Mouse (Mus musculus) E14TG2a.4 (cell line): ENCODE measurements around the gene Tango6.

Source experiments
- H3K27me3 ChIP-seq: 2 replicates; pipeline ENCODE4 v1.6.1; 2014; ENCODE audit warnings: low read length, control low read depth; ENCODE audit not compliant: insufficient read depth
- H3K36me3 ChIP-seq: 2 replicates; pipeline ENCODE4 v1.6.1; 2014; ENCODE audit warnings: low read length, control low read depth; ENCODE audit not compliant: insufficient read depth
- H3K4me1 ChIP-seq: replicated peaks from 2 replicates; pipeline ENCODE4 v1.6.1; 2014; ENCODE audit warnings: low read depth, low read length, control low read depth
- H3K4me3 ChIP-seq: replicated peaks from 2 replicates; pipeline ENCODE4 v1.5.1; 2014; ENCODE audit warnings: mild to moderate bottlenecking, low read length
- H3K9me3 ChIP-seq: 2 replicates; pipeline ENCODE4 v1.6.1; 2014; ENCODE audit warnings: low read length, control low read depth
- CTCF ChIP-seq: conservative IDR thresholded peaks from 2 replicates; pipeline ENCODE4 v1.5.1; 2014; ENCODE audit warnings: low read length
- NANOG ChIP-seq: IDR thresholded peaks from 2 replicates; pipeline ENCODE4 v1.6.1; 2014; ENCODE audit warnings: borderline replicate concordance, low read length, mixed read lengths
- POU5F1 ChIP-seq: IDR thresholded peaks from 2 replicates; pipeline ENCODE4 v1.6.1; 2014; ENCODE audit warnings: low read length, borderline replicate concordance

Gene Tango6

GRCm38 (mm10) chr8:106819581-106819980, 136.7 kb downstream of the Tango6 start:
- no peaks in the 10 kb centered on the region for H3K9me3 ChIP-seq
- H3K4me1 ChIP-seq = peaks cover 28% of the 10 kb centered on the region
- TF ChIP-seq POU5F1 = no peak
- no peak for TF ChIP-seq CTCF
- TF ChIP-seq NANOG = no peak
- peaks cover 43% of the 10 kb centered on the region for H3K36me3 ChIP-seq
- H3K27me3 ChIP-seq = no peaks in the 10 kb centered on the region
- H3K4me3 ChIP-seq = no peak overlapping the region

GRCm38 (mm10) chr8:106820553-106821515, 138.0 kb downstream of the Tango6 start:
- Histone ChIP-seq H3K27me3 (no peaks in the 10 kb centered on the region), H3K4me1 (peaks cover 28% of the 10 kb centered on the region), H3K36me3 (peaks cover 37% of the 10 kb centered on the region), H3K9me3 (no peaks in the 10 kb centered on the region), H3K4me3 (no peak overlapping the region)
- no peak for TF ChIP-seq CTCF
- no peak for TF ChIP-seq POU5F1
- TF ChIP-seq NANOG = no peak

- Histone ChIP-seq H3K4me3 (no peak overlapping the region), H3K27me3 (no peaks in the 10 kb centered on the region)
- TF ChIP-seq POU5F1 = no peak
- no peak for TF ChIP-seq NANOG
- no peak for TF ChIP-seq CTCF
These were observed 146.1 kb downstream of the Tango6 start for GRCm38 (mm10) chr8:106828921-106829320.

GRCm38 (mm10) chr8:106829526-106830045, 146.7 kb downstream of the Tango6 start:
- Histone ChIP-seq H3K27me3 (no peaks in the 10 kb centered on the region), H3K9me3 (no peaks in the 10 kb centered on the region), H3K4me3 (no peak overlapping the region), H3K36me3 (peaks cover 29% of the 10 kb centered on the region), H3K4me1 (no peaks in the 10 kb centered on the region)
- TF ChIP-seq CTCF = no peak
- no peak for TF ChIP-seq NANOG
- no peak for TF ChIP-seq POU5F1

More at GRCm38 (mm10) chr8:106828921-106829320, 146.1 kb downstream of the Tango6 start:
- H3K4me1 ChIP-seq = no peaks in the 10 kb centered on the region
- H3K36me3 ChIP-seq = peaks cover 28% of the 10 kb centered on the region
- H3K9me3 ChIP-seq = no peaks in the 10 kb centered on the region

GRCm38 (mm10) chr8:106834899-106835298, 152.0 kb downstream of the Tango6 start:
- H3K4me3 ChIP-seq = no peak overlapping the region
- peaks cover 34% of the 10 kb centered on the region for H3K36me3 ChIP-seq
- TF ChIP-seq NANOG (no peak), POU5F1 (no peak), CTCF (no peak)
- H3K4me1 ChIP-seq = peaks cover 14% of the 10 kb centered on the region
- no peaks in the 10 kb centered on the region; the same call in 1 of the 2 replicates for H3K27me3 ChIP-seq
- no peaks in the 10 kb centered on the region for H3K9me3 ChIP-seq

GRCm38 (mm10) chr8:106836525-106836924, 153.7 kb downstream of the Tango6 start:
- no peak for TF ChIP-seq NANOG
- no peak for TF ChIP-seq CTCF
- TF ChIP-seq POU5F1 = no peak
- H3K27me3 ChIP-seq = no peaks in the 10 kb centered on the region; the same call in 1 of the 2 replicates
- peaks cover 33% of the 10 kb centered on the region for H3K36me3 ChIP-seq
- H3K4me1 ChIP-seq = peaks cover 14% of the 10 kb centered on the region
- H3K9me3 ChIP-seq = no peaks in the 10 kb centered on the region
- no peak overlapping the region for H3K4me3 ChIP-seq

GRCm38 (mm10) chr8:106838803-106839202, 155.9 kb downstream of the Tango6 start:
- TF ChIP-seq NANOG (no peak), CTCF (no peak), POU5F1 (no peak)
- no peak overlapping the region for H3K4me3 ChIP-seq

GRCm38 (mm10) chr8:106839209-106840001, 156.5 kb downstream of the Tango6 start:
- Histone ChIP-seq H3K27me3 (no peaks in the 10 kb centered on the region; the same call in 1 of the 2 replicates), H3K4me3 (no peak overlapping the region)

More at GRCm38 (mm10) chr8:106838803-106839202, 155.9 kb downstream of the Tango6 start:
- no peaks in the 10 kb centered on the region; the same call in 1 of the 2 replicates for H3K27me3 ChIP-seq
- H3K36me3 ChIP-seq = peaks cover 30% of the 10 kb centered on the region
- H3K4me1 ChIP-seq = peaks cover 14% of the 10 kb centered on the region
- H3K9me3 ChIP-seq = no peaks in the 10 kb centered on the region

More at GRCm38 (mm10) chr8:106839209-106840001, 156.5 kb downstream of the Tango6 start:
- TF ChIP-seq POU5F1 = no peak
- no peaks in the 10 kb centered on the region for H3K9me3 ChIP-seq
- H3K36me3 ChIP-seq = peaks cover 34% of the 10 kb centered on the region
- H3K4me1 ChIP-seq = peaks cover 14% of the 10 kb centered on the region
